Mouse (Mus musculus) stomach, embryonic 16.5 days (tissue): ENCODE results near the gene Hoxd13. TPM values are rescaled to one million over a fixed set of nuclear protein-coding genes. Genes with fewer than 3 reads are reported as not detected.

ENCODE experiments used
- ATAC-seq: fragments of 200-750 bp; cut with Nextera tagmentation; 2 replicates; pipeline ENCODE4 v1.8.0; 2017; ENCODE audit warnings: moderate number of reproducible peaks, moderate TSS enrichment; ENCODE audit not compliant: insufficient read depth, low FRiP score
- H3K27ac ChIP-seq: fragments of 300-500 bp; sonication (generic); 2 replicates; pipeline ENCODE4 v1.5.1; 2014; ENCODE audit warnings: low read length
- H3K27me3 ChIP-seq: fragments of 300-500 bp; sonication (generic); 2 replicates; pipeline ENCODE4 v1.6.1; 2014; ENCODE audit warnings: low read length, control low read depth, mixed read lengths; ENCODE audit not compliant: control insufficient read depth, insufficient read depth
- H3K36me3 ChIP-seq: fragments of 300-500 bp; sonication (generic); 2 replicates; pipeline ENCODE4 v1.6.1; 2014; ENCODE audit warnings: low read length; ENCODE audit not compliant: control insufficient read depth, insufficient read depth
- H3K4me1 ChIP-seq: fragments of 300-500 bp; sonication (generic); 2 replicates; pipeline ENCODE4 v1.6.1; 2014; ENCODE audit warnings: low read length, control low read depth, mixed read lengths; ENCODE audit not compliant: control insufficient read depth, insufficient read depth
- H3K4me2 ChIP-seq: fragments of 300-500 bp; sonication (generic); 2 replicates; pipeline ENCODE4 v1.6.1; 2014; ENCODE audit warnings: low read depth, low read length, mixed read lengths
- H3K4me3 ChIP-seq: fragments of 300-500 bp; sonication (generic); replicated peaks from 2 replicates; pipeline ENCODE4 v1.5.1; 2014; ENCODE audit warnings: mild to moderate bottlenecking, low read length
- H3K9ac ChIP-seq: fragments of 300-500 bp; sonication (generic); 2 replicates; pipeline ENCODE4 v1.6.1; 2014; ENCODE audit warnings: low read length
- H3K9me3 ChIP-seq: fragments of 300-500 bp; sonication (generic); replicated peaks from 2 replicates; pipeline ENCODE4 v1.6.1; 2016; ENCODE audit warnings: low read length, control low read depth; ENCODE audit not compliant: control insufficient read depth
- WGBS: fragments of 180-500 bp; shearing (Covaris S2); extraction: QIAGEN DNeasy Blood & Tissue Kit; methylation state at CpG from one replicate; pipeline ENCODE4 v1.1.7; 2014; 5-methylcytosine and 5-hydroxymethylcytosine counted together
- polyA plus RNA-seq: library from polyadenylated mRNA; unstranded; fragments of >200 nt; fragmentation: Nextera tagmentation; extraction: Ambion mirVana; gene quantifications from 2 replicates; pipeline ENCODE4 v1.2.1, GENCODE M21; 2015

Hoxd13 gene
- polyA plus RNA-seq, result 0.20 TPM in 1 of 2 replicates, not detected in the other

GRCm38 (mm10) chr2:74667842-74668357 is at the start of gene Hoxd13:
Gene Hoxd13 (plus strand): TSS chr2:74668310.
- H3K4me2 ChIP-seq, result peak within 1 kb of the TSS; percentile 46
- no peak within 1 kb of the TSS; the same call in 1 of the 2 replicates for H3K9ac ChIP-seq
- no peaks in the 10 kb centered on the region for H3K36me3 ChIP-seq
- no peaks in the 10 kb centered on the region for H3K9me3 ChIP-seq
- H3K27ac ChIP-seq, result no peak within 1 kb of the TSS
- H3K4me1 ChIP-seq, result peaks cover 14% of the 10 kb centered on the region; the same call in 1 of the 2 replicates
- H3K4me3 ChIP-seq, result peak within 1 kb of the TSS; percentile 42
- H3K27me3 ChIP-seq, result peaks cover 93% of the 10 kb centered on the region
- WGBS, result 0% methylated on average over 28 of the region's 51 CpGs
- ATAC-seq, result peak; percentile 40; the same call in 1 of the 2 replicates

GRCm38 (mm10) chr2:74619676-74620246 is 48.3 kb upstream of the Hoxd13 start:
- Histone ChIP-seq H3K9me3 (no peaks in the 10 kb centered on the region), H3K4me2 (no peak overlapping the region), H3K27ac (no peak overlapping the region), H3K36me3 (no peaks in the 10 kb centered on the region), H3K9ac (no peak overlapping the region), H3K4me1 (no peaks in the 10 kb centered on the region), H3K27me3 (no peaks in the 10 kb centered on the region), H3K4me3 (no peak overlapping the region)
- WGBS, result 74% methylated on average over 3 of the region's 3 CpGs
- no peak for ATAC-seq

GRCm38 (mm10) chr2:74620368-74620767 is 47.7 kb upstream of the Hoxd13 start:
- Histone ChIP-seq H3K27me3 (no peaks in the 10 kb centered on the region), H3K4me3 (no peak overlapping the region), H3K27ac (no peak overlapping the region), H3K36me3 (no peaks in the 10 kb centered on the region), H3K4me2 (no peak overlapping the region), H3K4me1 (no peaks in the 10 kb centered on the region), H3K9ac (no peak overlapping the region), H3K9me3 (no peaks in the 10 kb centered on the region)
- ATAC-seq, result no peak
- WGBS, result 84% methylated on average over 10 of the region's 10 CpGs

GRCm38 (mm10) chr2:74635412-74635811 is 32.7 kb upstream of the Hoxd13 start:
- Histone ChIP-seq H3K9ac (no peak overlapping the region), H3K36me3 (no peaks in the 10 kb centered on the region), H3K9me3 (no peaks in the 10 kb centered on the region), H3K27ac (no peak overlapping the region), H3K4me2 (no peak overlapping the region), H3K4me3 (no peak overlapping the region), H3K4me1 (no peaks in the 10 kb centered on the region), H3K27me3 (no peaks in the 10 kb centered on the region)
- no peak for ATAC-seq
- 67% methylated on average over 4 of the region's 4 CpGs for WGBS

- 65% methylated on average over 5 of the region's 5 CpGs for WGBS
- H3K4me3 ChIP-seq, result no peak overlapping the region
- peaks cover 31% of the 10 kb centered on the region for H3K27me3 ChIP-seq
- no peaks in the 10 kb centered on the region for H3K4me1 ChIP-seq
- no peak for ATAC-seq
- no peaks in the 10 kb centered on the region for H3K9me3 ChIP-seq
- H3K9ac ChIP-seq, result no peak overlapping the region
- H3K4me2 ChIP-seq, result no peak overlapping the region
- no peak overlapping the region for H3K27ac ChIP-seq
- no peaks in the 10 kb centered on the region for H3K36me3 ChIP-seq
Measured at GRCm38 (mm10) chr2:74642431-74642830, 25.7 kb upstream of the Hoxd13 start.

- H3K9me3 ChIP-seq, result no peaks in the 10 kb centered on the region
- no peak for ATAC-seq
- no peak overlapping the region for H3K27ac ChIP-seq
- H3K36me3 ChIP-seq, result no peaks in the 10 kb centered on the region
- WGBS, result 77% methylated on average over 3 of the region's 3 CpGs
- no peak overlapping the region for H3K9ac ChIP-seq
- H3K4me3 ChIP-seq, result no peak overlapping the region
- H3K27me3 ChIP-seq, result peaks cover 62% of the 10 kb centered on the region
- no peaks in the 10 kb centered on the region for H3K4me1 ChIP-seq
- H3K4me2 ChIP-seq, result no peak overlapping the region
Measured at GRCm38 (mm10) chr2:74645631-74646030, 22.5 kb upstream of the Hoxd13 start.

GRCm38 (mm10) chr2:74647082-74647864 is 20.8 kb upstream of the Hoxd13 start:
- Histone ChIP-seq H3K27ac (no peak overlapping the region), H3K9me3 (no peaks in the 10 kb centered on the region), H3K4me3 (no peak overlapping the region), H3K9ac (no peak overlapping the region), H3K27me3 (peaks cover 77% of the 10 kb centered on the region), H3K4me1 (no peaks in the 10 kb centered on the region), H3K4me2 (no peak overlapping the region), H3K36me3 (no peaks in the 10 kb centered on the region)
- WGBS, result 19% methylated on average over 7 of the region's 7 CpGs
- no peak for ATAC-seq

GRCm38 (mm10) chr2:74652996-74653340 is 15.1 kb upstream of the Hoxd13 start:
- H3K4me3 ChIP-seq, result no peak overlapping the region
- H3K4me2 ChIP-seq, result no peak overlapping the region
- 38% methylated on average over 2 of the region's 2 CpGs for WGBS
- ATAC-seq, result no peak
- H3K9ac ChIP-seq, result no peak overlapping the region
- no peaks in the 10 kb centered on the region for H3K36me3 ChIP-seq
- peaks cover 12% of the 10 kb centered on the region for H3K4me1 ChIP-seq
- H3K27me3 ChIP-seq, result peaks cover 80% of the 10 kb centered on the region
- H3K27ac ChIP-seq, result no peak overlapping the region
- H3K9me3 ChIP-seq, result no peaks in the 10 kb centered on the region

GRCm38 (mm10) chr2:74653781-74654535 is 14.2 kb upstream of the Hoxd13 start:
- Histone ChIP-seq H3K9ac (no peak overlapping the region), H3K9me3 (no peaks in the 10 kb centered on the region), H3K27ac (no peak overlapping the region), H3K4me3 (no peak overlapping the region), H3K4me1 (peaks cover 12% of the 10 kb centered on the region), H3K4me2 (no peak overlapping the region), H3K36me3 (no peaks in the 10 kb centered on the region), H3K27me3 (peaks cover 77% of the 10 kb centered on the region)
- WGBS, result 14% methylated on average over 17 of the region's 17 CpGs
- ATAC-seq, result no peak
